Mouse (Mus musculus) yolk sac, embryonic 10.5 days (tissue): Measurements from ENCODE around the gene Pik3c2b.

Experiments used
- DNase-seq: peaks from one replicate; pipeline ENCODE4 v3.0.0-alpha.2; 2017; ENCODE audit warnings: low spot score

Pik3c2b gene

GRCm38 (mm10) chr1:133073327-133073856, 27.9 kb downstream of the Pik3c2b start:
- DNase-seq: peak; percentile 32

GRCm38 (mm10) chr1:133074541-133074940, 29.1 kb downstream of the Pik3c2b start:
- no peak for DNase-seq

GRCm38 (mm10) chr1:133075651-133076400, 30.4 kb downstream of the Pik3c2b start:
- no peak for DNase-seq

GRCm38 (mm10) chr1:133076681-133077514, 31.4 kb downstream of the Pik3c2b start:
- DNase-seq: peak; percentile 53

- no peak for DNase-seq
Observed at GRCm38 (mm10) chr1:133077606-133078337, 32.3 kb downstream of the Pik3c2b start.

GRCm38 (mm10) chr1:133078338-133078727, 32.9 kb downstream of the Pik3c2b start:
- DNase-seq: no peak

- no peak for DNase-seq
Observed at GRCm38 (mm10) chr1:133079509-133079908, 34.0 kb downstream of the Pik3c2b start.

GRCm38 (mm10) chr1:133080079-133080561, 34.7 kb downstream of the Pik3c2b start:
- no peak for DNase-seq

GRCm38 (mm10) chr1:133080717-133081116, 35.2 kb downstream of the Pik3c2b start:
- no peak for DNase-seq

- no peak for DNase-seq
Observed at GRCm38 (mm10) chr1:133083003-133083546, 37.6 kb downstream of the Pik3c2b start.

- peak; percentile 84 for DNase-seq
Observed at GRCm38 (mm10) chr1:133083942-133084625, 38.6 kb downstream of the Pik3c2b start.

- no peak for DNase-seq
Observed at GRCm38 (mm10) chr1:133084708-133085416, 39.4 kb downstream of the Pik3c2b start.

- DNase-seq: no peak
Observed at GRCm38 (mm10) chr1:133085417-133085742, 39.9 kb downstream of the Pik3c2b start.

GRCm38 (mm10) chr1:133086804-133087203, 41.3 kb downstream of the Pik3c2b start:
- DNase-seq: no peak

GRCm38 (mm10) chr1:133087206-133087905, 41.9 kb downstream of the Pik3c2b start:
- peak; percentile 67 for DNase-seq

- no peak for DNase-seq
Observed at GRCm38 (mm10) chr1:133088196-133088595, 42.7 kb downstream of the Pik3c2b start.

- no peak for DNase-seq
Observed at GRCm38 (mm10) chr1:133089415-133089814, 43.9 kb downstream of the Pik3c2b start.

GRCm38 (mm10) chr1:133090641-133091040, 45.2 kb downstream of the Pik3c2b start:
- DNase-seq: no peak

- no peak for DNase-seq
Observed at GRCm38 (mm10) chr1:133091483-133091882, 46.0 kb downstream of the Pik3c2b start.

- DNase-seq: peak; percentile 61
Observed at GRCm38 (mm10) chr1:133093719-133094118, 48.3 kb downstream of the Pik3c2b start.
